Mouse (Mus musculus): Measurements from ENCODE around the gene Ints12. TPM values are rescaled to one million over a fixed set of nuclear protein-coding genes. Genes with fewer than 3 reads are reported as not detected.

The Ints12 gene
- 8.1 TPM for polyA plus RNA-seq (2012; fragmentation: generic; extraction: Trizol)
- long read RNA-seq, experiment 1, transcript Ints12-201 (7 exons, 3,101 nt), result major isoform, 22 of 30 reads
- long read RNA-seq, experiment 1, partial matches to known transcripts, result 8 of 30 reads
- long read RNA-seq, experiment 1, other reads (novel, unspliced or antisense), result 0 of 30 reads
- long read RNA-seq, experiment 2, transcript Ints12-201 (7 exons, 3,101 nt), result major isoform, 117 of 125 reads
- long read RNA-seq, experiment 2, partial matches to known transcripts, result 4 of 125 reads
- long read RNA-seq, experiment 2, other reads (novel, unspliced or antisense), result 4 of 125 reads

- Histone ChIP-seq H3K27me3 (ENCODE audit: control insufficient read depth, insufficient read depth, insufficient read length) (no peaks in the 10 kb centered on the region), H3ac (ENCODE audit: control insufficient read depth, insufficient read length, low read depth) (peak within 1 kb of the TSS; percentile 86), H3K79me2 (ENCODE audit: control insufficient read depth, insufficient read depth) (peaks cover 95% of the 10 kb centered on the region), H3K4me3 (ENCODE audit: insufficient read depth, poor library complexity, severe bottlenecking) (peak within 1 kb of the TSS; percentile 74), H3K79me3 (ENCODE audit: low read depth) (peaks cover 66% of the 10 kb centered on the region), H3K36me3 (ENCODE audit: control insufficient read depth, insufficient read depth) (peaks cover 2% of the 10 kb centered on the region)
- TF ChIP-seq CEBPB (IDR thresholded peaks at IDR 0.05; ENCODE audit: low read depth) (no peak), CTCF (IDR thresholded peaks at IDR 0.05; ENCODE audit: control insufficient read depth, insufficient read depth, insufficient read length) (no peak), MAX (IDR thresholded peaks at IDR 0.05) (peak; percentile 41)
These were observed at the start of gene Ints12, which contains the start of gene Gstcd for GRCm38 (mm10) chr3:133091664-133092273. Gene Ints12, plus strand, starts transcription at chr3:133091840. Gene Gstcd, minus strand, starts transcription at chr3:133092033.

DNA sequence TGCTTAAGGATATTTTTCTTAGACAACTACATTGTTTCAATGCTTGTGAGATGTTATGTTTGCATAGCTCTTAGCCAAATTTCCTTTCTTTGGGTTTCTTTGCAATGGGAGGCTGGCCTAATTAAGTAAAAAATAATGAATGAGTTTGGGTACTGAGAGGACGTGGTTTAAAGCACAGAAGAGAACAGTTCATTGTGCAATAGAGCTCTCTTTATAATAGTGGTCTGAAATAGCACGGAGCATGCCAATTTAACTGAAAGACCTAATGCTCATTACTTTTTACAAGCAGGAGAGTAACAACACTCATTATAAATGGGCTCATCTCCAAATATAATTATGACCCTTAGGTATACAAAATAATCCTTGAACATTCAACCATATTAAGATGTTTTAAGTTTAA lies 39.6 kb upstream of the Ints12 start:
- Histone ChIP-seq H3K4me3 (ENCODE audit: insufficient read depth, poor library complexity, severe bottlenecking) (no peak overlapping the region), H3K36me3 (ENCODE audit: control insufficient read depth, insufficient read depth) (peaks cover 26% of the 10 kb centered on the region), H3K79me2 (ENCODE audit: control insufficient read depth, insufficient read depth) (no peaks in the 10 kb centered on the region), H3K79me3 (ENCODE audit: low read depth) (no peaks in the 10 kb centered on the region), H3ac (ENCODE audit: control insufficient read depth, insufficient read length, low read depth) (no peak overlapping the region), H3K27me3 (ENCODE audit: control insufficient read depth, insufficient read depth, insufficient read length) (no peaks in the 10 kb centered on the region)
- TF ChIP-seq MYOG (IDR thresholded peaks at IDR 0.05; ENCODE audit: control insufficient read depth, extremely low read depth, insufficient read length), result no peak
- TF ChIP-seq USF1 (IDR thresholded peaks at IDR 0.05; ENCODE audit: low read depth), result no peak
- no peak for TF ChIP-seq CEBPB (IDR thresholded peaks at IDR 0.05; ENCODE audit: low read depth)
- no peak for TF ChIP-seq MAX (IDR thresholded peaks at IDR 0.05)

- Histone ChIP-seq H3K27me3 (ENCODE audit: control insufficient read depth, insufficient read depth, insufficient read length) (no peaks in the 10 kb centered on the region), H3ac (ENCODE audit: control insufficient read depth, insufficient read length, low read depth) (no peak overlapping the region), H3K79me2 (ENCODE audit: control insufficient read depth, insufficient read depth) (peaks cover 70% of the 10 kb centered on the region), H3K36me3 (ENCODE audit: control insufficient read depth, insufficient read depth) (peaks cover 61% of the 10 kb centered on the region), H3K4me3 (ENCODE audit: insufficient read depth, poor library complexity, severe bottlenecking) (no peak overlapping the region), H3K79me3 (ENCODE audit: low read depth) (peaks cover 26% of the 10 kb centered on the region)
- TF ChIP-seq MYOD1 (IDR thresholded peaks at IDR 0.05; ENCODE audit: control insufficient read depth, insufficient read length, low read depth) (no peak), MAX (IDR thresholded peaks at IDR 0.05) (no peak), CTCF (IDR thresholded peaks at IDR 0.05; ENCODE audit: control insufficient read depth, insufficient read depth, insufficient read length) (no peak), CEBPB (IDR thresholded peaks at IDR 0.05; ENCODE audit: low read depth) (no peak), MYOG (IDR thresholded peaks at IDR 0.05; ENCODE audit: control insufficient read depth, extremely low read depth, insufficient read length) (no peak), FOSL1 (IDR thresholded peaks at IDR 0.05; ENCODE audit: insufficient read depth, low read length, poor library complexity, severe bottlenecking) (no peak), USF1 (IDR thresholded peaks at IDR 0.05; ENCODE audit: low read depth) (no peak)
These were observed 16.1 kb upstream of the Ints12 start for GRCm38 (mm10) chr3:133075560-133075959.

GRCm38 (mm10) chr3:133082736-133083135 lies 8.9 kb upstream of the Ints12 start:
- peaks cover 7% of the 10 kb centered on the region for H3K79me3 ChIP-seq (ENCODE audit: low read depth)
- no peaks in the 10 kb centered on the region for H3K27me3 ChIP-seq (ENCODE audit: control insufficient read depth, insufficient read depth, insufficient read length)
- H3K79me2 ChIP-seq (ENCODE audit: control insufficient read depth, insufficient read depth), result peaks cover 42% of the 10 kb centered on the region
- TF ChIP-seq MAX (IDR thresholded peaks at IDR 0.05), result no peak
- TF ChIP-seq MYOD1 (IDR thresholded peaks at IDR 0.05; ENCODE audit: control insufficient read depth, insufficient read length, low read depth), result no peak
- no peak for TF ChIP-seq FOSL1 (IDR thresholded peaks at IDR 0.05; ENCODE audit: insufficient read depth, low read length, poor library complexity, severe bottlenecking)
- no peak for TF ChIP-seq USF1 (IDR thresholded peaks at IDR 0.05; ENCODE audit: low read depth)
- TF ChIP-seq CEBPB (IDR thresholded peaks at IDR 0.05; ENCODE audit: low read depth), result no peak
- TF ChIP-seq MYOG (IDR thresholded peaks at IDR 0.05; ENCODE audit: control insufficient read depth, extremely low read depth, insufficient read length), result no peak
- TF ChIP-seq CTCF (IDR thresholded peaks at IDR 0.05; ENCODE audit: control insufficient read depth, insufficient read depth, insufficient read length), result no peak
- H3ac ChIP-seq (ENCODE audit: control insufficient read depth, insufficient read length, low read depth), result no peak overlapping the region
- H3K4me3 ChIP-seq (ENCODE audit: insufficient read depth, poor library complexity, severe bottlenecking), result no peak overlapping the region
- peaks cover 61% of the 10 kb centered on the region for H3K36me3 ChIP-seq (ENCODE audit: control insufficient read depth, insufficient read depth)

DNA sequence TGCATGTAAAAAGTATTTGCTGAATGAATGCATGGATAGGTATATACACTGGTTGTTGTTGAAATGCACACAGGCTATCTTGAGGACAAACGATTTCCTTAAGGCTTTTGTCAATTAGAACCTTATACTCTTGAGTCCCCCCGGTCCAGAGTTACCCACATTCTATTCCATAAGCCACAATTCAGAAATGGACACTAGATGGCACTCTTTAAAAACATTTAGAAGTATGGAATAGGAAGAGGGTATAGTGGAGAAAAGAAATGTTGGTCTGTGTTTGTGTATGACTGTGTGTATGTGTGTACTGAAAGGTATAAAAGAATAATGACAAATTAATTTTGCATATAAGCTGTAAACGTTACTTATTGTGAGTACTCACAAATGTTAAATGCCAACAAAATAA lies 5.8 kb upstream of the Ints12 start:
- H3K4me3 ChIP-seq (ENCODE audit: insufficient read depth, poor library complexity, severe bottlenecking), result no peak overlapping the region
- peaks cover 42% of the 10 kb centered on the region for H3K36me3 ChIP-seq (ENCODE audit: control insufficient read depth, insufficient read depth)
- no peaks in the 10 kb centered on the region for H3K27me3 ChIP-seq (ENCODE audit: control insufficient read depth, insufficient read depth, insufficient read length)
- peaks cover 52% of the 10 kb centered on the region for H3K79me2 ChIP-seq (ENCODE audit: control insufficient read depth, insufficient read depth)
- peaks cover 31% of the 10 kb centered on the region for H3K79me3 ChIP-seq (ENCODE audit: low read depth)
- H3ac ChIP-seq (ENCODE audit: control insufficient read depth, insufficient read length, low read depth), result no peak overlapping the region
- TF ChIP-seq FOSL1 (IDR thresholded peaks at IDR 0.05; ENCODE audit: insufficient read depth, low read length, poor library complexity, severe bottlenecking) (no peak), MAX (IDR thresholded peaks at IDR 0.05) (no peak), MYOD1 (IDR thresholded peaks at IDR 0.05; ENCODE audit: control insufficient read depth, insufficient read length, low read depth) (no peak)
